Mouse (Mus musculus) cortical plate, adult 2 months (tissue): Measurements from ENCODE around the gene Pold2.

Experiments used
- CTCF ChIP-seq: fragments of 200-500 bp; IDR thresholded peaks from 2 replicates; pipeline ENCODE4 v1.5.1; 2011; ENCODE audit warnings: mild to moderate bottlenecking, control low read depth, low read length; ENCODE audit not compliant: insufficient read depth; ENCODE audit errors: extremely low read depth
- POLR2A ChIP-seq: fragments of 200-500 bp; IDR thresholded peaks from 2 replicates; pipeline ENCODE4 v1.6.1; 2011; ENCODE audit warnings: mild to moderate bottlenecking, low read length, control low read depth; ENCODE audit not compliant: insufficient read depth; ENCODE audit errors: extremely low read depth

DNA sequence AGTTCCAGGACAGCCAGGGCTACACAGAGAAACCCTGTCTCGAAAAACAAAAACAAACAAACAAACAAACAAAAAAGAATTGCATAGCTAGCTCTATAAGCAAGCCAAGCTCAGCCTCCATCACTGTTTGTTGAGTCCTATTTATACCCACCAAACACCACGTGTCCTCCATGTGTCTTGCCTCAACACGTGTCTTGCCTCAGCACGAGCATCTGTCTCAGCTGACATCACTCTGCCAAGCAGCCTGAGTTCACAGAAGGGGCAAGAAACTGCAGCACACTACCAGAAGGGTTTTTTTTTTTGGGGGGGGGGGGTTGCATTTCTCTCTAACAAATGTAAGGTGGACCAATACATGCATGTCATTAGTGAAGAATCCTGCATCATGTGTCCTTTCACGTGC lies 27.6 kb downstream of the Pold2 start:
- TF ChIP-seq CTCF (no peak), POLR2A (no peak)
